Mouse (Mus musculus) embryonic facial prominence, embryonic 14.5 days (tissue): ENCODE measurements around the gene Rspo1. TPM values are rescaled to one million over a fixed set of nuclear protein-coding genes. Genes with fewer than 3 reads are reported as not detected.

Experiments
- ATAC-seq: fragments of 200-750 bp; cut with Nextera tagmentation; 2 replicates; pipeline ENCODE4 v1.8.0; 2017; ENCODE audit warnings: low read depth, moderate number of reproducible peaks, moderate TSS enrichment
- DNase-seq: peaks from one replicate; pipeline ENCODE4 v3.0.0-alpha.2; 2015; ENCODE audit warnings: low spot score
- H3K27ac ChIP-seq: fragments of 300-500 bp; sonication (generic); replicated peaks from 2 replicates; pipeline ENCODE4 v1.5.1; 2014; ENCODE audit warnings: low read depth, mild to moderate bottlenecking, low read length, moderate library complexity
- H3K27me3 ChIP-seq: fragments of 300-500 bp; sonication (generic); replicated peaks from 2 replicates; pipeline ENCODE4 v1.6.1; 2014; ENCODE audit warnings: low read length; ENCODE audit not compliant: control insufficient read depth, insufficient read depth
- H3K36me3 ChIP-seq: fragments of 300-500 bp; sonication (generic); 2 replicates; pipeline ENCODE4 v1.6.1; 2014; ENCODE audit warnings: low read length, mixed read lengths; ENCODE audit not compliant: control insufficient read depth, insufficient read depth
- H3K4me1 ChIP-seq: fragments of 300-500 bp; sonication (generic); 2 replicates; pipeline ENCODE4 v1.6.1; 2014; ENCODE audit warnings: antibody characterized with exemption, low read length; ENCODE audit not compliant: control insufficient read depth, insufficient read depth
- H3K4me2 ChIP-seq: fragments of 300-500 bp; sonication (generic); 2 replicates; pipeline ENCODE4 v1.6.1; 2014; ENCODE audit warnings: low read depth, mild to moderate bottlenecking, low read length, moderate library complexity, mixed read lengths
- H3K4me3 ChIP-seq: fragments of 300-500 bp; sonication (generic); 2 replicates; pipeline ENCODE4 v1.5.1; 2014; ENCODE audit warnings: low read depth, mild to moderate bottlenecking, low read length
- H3K9ac ChIP-seq: fragments of 300-500 bp; sonication (generic); 2 replicates; pipeline ENCODE4 v1.6.1; 2014; ENCODE audit warnings: low read depth, mild to moderate bottlenecking, low read length, moderate library complexity, mixed read lengths
- H3K9me3 ChIP-seq: fragments of 300-500 bp; sonication (generic); 2 replicates; pipeline ENCODE4 v1.6.1; 2016; ENCODE audit warnings: low read length; ENCODE audit not compliant: control insufficient read depth
- WGBS: fragments of 180-500 bp; shearing (Covaris S2); extraction: QIAGEN DNeasy Blood & Tissue Kit; methylation state at CpG from one replicate; pipeline ENCODE4 v1.1.7; 2014; 5-methylcytosine and 5-hydroxymethylcytosine counted together
- polyA plus RNA-seq: library from polyadenylated mRNA; unstranded; fragments of >200 nt; fragmentation: Nextera tagmentation; extraction: Ambion mirVana; gene quantifications from 2 replicates; pipeline ENCODE4 v1.2.1, GENCODE M21; 2014

The Rspo1 gene
- polyA plus RNA-seq, 1 experiment from 2014 or later = 10.0 TPM

DNA sequence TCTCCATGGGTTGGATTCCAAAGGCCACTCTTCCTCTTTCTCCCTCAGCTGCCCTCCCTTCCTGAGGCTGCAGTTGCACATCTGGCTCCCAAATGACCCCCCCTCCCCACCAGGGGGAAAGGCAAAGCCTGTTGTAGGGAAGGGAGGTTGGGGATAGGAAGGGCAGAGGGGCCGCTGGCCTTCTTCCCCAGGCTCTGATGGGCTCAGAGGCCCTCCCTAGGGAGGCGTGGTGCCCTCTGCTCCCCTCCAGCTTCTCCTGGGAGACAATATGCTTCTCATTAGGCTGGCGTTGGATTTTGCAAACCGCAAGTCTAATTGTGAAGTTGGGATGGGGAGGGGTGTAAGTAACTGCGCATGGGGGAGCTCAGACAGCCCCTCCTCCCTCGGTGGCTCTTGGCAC is 17.5 kb upstream of the Rspo1 start:
- Histone ChIP-seq H3K36me3 (no peaks in the 10 kb centered on the region), H3K4me2 (peak overlapping the region; percentile 14; the same call in 1 of the 2 replicates), H3K9ac (0 out of 2 replicates have a peak overlapping the region, but pooled peaks have one; percentile 17), H3K4me1 (peaks cover 43% of the 10 kb centered on the region), H3K9me3 (no peaks in the 10 kb centered on the region), H3K27me3 (peaks cover 3% of the 10 kb centered on the region; the same call in 1 of the 2 replicates), H3K27ac (peak overlapping the region; percentile 35), H3K4me3 (no peak overlapping the region)
- 14% methylated on average over 6 of the region's 6 CpGs for WGBS
- ATAC-seq (no peak; the same call in 1 of the 2 replicates), DNase-seq (peak; percentile 72)

DNA sequence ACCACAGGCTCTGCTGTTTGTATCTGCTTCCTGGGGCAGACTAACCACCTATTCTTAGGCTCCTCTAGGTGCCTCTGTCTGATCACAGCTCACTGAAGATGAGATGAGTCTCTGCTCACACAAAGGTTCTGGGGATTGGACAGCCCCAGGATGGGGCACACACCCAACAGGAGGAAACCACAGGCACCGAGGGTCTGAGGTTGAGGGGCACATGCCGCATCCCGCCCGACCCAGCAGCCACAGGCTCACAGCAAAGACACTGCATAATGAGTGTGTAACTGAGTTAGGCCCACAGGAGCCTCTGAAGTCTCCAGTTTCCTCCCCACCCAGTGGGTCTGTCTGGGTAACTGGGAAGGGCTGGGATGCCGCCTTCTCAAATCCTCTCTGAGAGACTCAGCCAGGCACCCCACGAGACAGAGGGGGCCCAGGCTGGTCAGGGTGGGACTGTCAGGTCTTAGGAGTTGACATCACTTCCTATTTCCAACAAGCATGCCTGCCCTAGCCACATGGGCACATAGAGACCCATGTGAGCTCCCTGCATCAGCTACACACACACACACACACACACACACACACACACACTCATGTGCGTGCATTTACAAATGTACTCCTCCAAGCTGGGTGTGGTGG is 16.9 kb upstream of the Rspo1 start:
- Histone ChIP-seq H3K27me3 (peaks cover 7% of the 10 kb centered on the region; the same call in 1 of the 2 replicates), H3K27ac (peak overlapping the region; percentile 35)
- DNase-seq = peak; percentile 50

DNA sequence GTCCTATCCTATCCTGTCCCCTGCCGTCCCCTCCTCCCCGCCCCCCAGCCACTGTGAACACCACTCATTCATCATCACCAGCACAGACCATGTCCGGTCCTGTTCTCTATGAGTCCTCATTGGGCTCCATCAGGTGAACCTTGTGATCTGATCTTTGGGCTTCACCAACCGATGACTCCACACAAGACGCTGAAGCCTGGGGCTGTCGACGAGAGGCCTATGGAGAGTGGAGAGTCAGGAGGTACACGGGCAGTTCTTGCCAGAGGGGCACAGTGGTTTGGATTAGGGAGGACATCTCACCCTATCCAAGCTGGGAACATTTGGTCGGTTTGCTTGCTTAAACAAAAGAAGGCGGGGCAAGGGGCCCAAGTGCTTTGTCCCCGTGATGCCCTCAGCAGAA is 16.0 kb upstream of the Rspo1 start:
- ATAC-seq (no peak), DNase-seq (no peak)
- Histone ChIP-seq H3K9ac (no peak overlapping the region), H3K4me2 (no peak overlapping the region), H3K9me3 (no peaks in the 10 kb centered on the region), H3K4me1 (peaks cover 43% of the 10 kb centered on the region), H3K36me3 (no peaks in the 10 kb centered on the region), H3K27me3 (peaks cover 7% of the 10 kb centered on the region; the same call in 1 of the 2 replicates), H3K27ac (no peak overlapping the region), H3K4me3 (no peak overlapping the region)
- WGBS = 67% methylated on average over 11 of the region's 11 CpGs

More for the DNA sequence above, 16.9 kb upstream of the Rspo1 start:
- H3K4me3 ChIP-seq = no peak overlapping the region
- H3K9ac ChIP-seq = 0 out of 2 replicates have a peak overlapping the region, but pooled peaks have one; percentile 17
- H3K9me3 ChIP-seq = no peaks in the 10 kb centered on the region
- H3K36me3 ChIP-seq = no peaks in the 10 kb centered on the region
- H3K4me1 ChIP-seq = peaks cover 43% of the 10 kb centered on the region
- ATAC-seq = peak; percentile 62; the same call in 1 of the 2 replicates
- 33% methylated on average over 7 of the region's 7 CpGs for WGBS
- H3K4me2 ChIP-seq = peak overlapping the region; percentile 14; the same call in 1 of the 2 replicates

- H3K36me3 ChIP-seq = no peaks in the 10 kb centered on the region
- ATAC-seq (no peak), DNase-seq (no peak)
- no peak overlapping the region for H3K4me2 ChIP-seq
- H3K4me1 ChIP-seq = peaks cover 43% of the 10 kb centered on the region
- peaks cover 7% of the 10 kb centered on the region; the same call in 1 of the 2 replicates for H3K27me3 ChIP-seq
- WGBS = 31% methylated on average over 5 of the region's 5 CpGs
- H3K9ac ChIP-seq = no peak overlapping the region
- H3K9me3 ChIP-seq = no peaks in the 10 kb centered on the region
- H3K4me3 ChIP-seq = no peak overlapping the region
- no peak overlapping the region for H3K27ac ChIP-seq
These were observed 15.6 kb upstream of the Rspo1 start for GRCm38 (mm10) chr4:124970677-124971076.

DNA sequence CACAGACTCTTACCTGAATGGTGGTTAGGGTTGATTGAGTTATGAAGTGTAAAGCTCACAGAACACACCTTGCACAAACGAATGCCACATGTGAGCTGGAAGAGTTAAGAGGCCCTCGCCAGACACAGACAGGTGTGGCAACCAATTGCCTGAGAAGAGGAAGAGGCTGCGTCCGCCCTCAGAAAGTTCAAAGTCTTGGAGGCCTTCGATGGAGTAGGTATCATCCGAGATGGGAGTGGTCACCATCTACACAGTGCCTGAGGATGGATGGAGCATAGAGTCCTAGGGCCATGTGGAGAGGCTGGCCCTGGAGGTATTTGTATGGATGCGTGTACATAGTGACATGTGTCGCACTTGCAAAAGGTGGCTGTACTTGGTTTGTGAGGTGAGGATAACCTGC is 15.1 kb upstream of the Rspo1 start:
- no peaks in the 10 kb centered on the region for H3K9me3 ChIP-seq
- 70% methylated on average over 8 of the region's 8 CpGs for WGBS
- H3K4me3 ChIP-seq = no peak overlapping the region
- DNase-seq (no peak), ATAC-seq (no peak)
- H3K27ac ChIP-seq = no peak overlapping the region
- no peak overlapping the region for H3K4me2 ChIP-seq
- peaks cover 43% of the 10 kb centered on the region for H3K4me1 ChIP-seq
- H3K36me3 ChIP-seq = no peaks in the 10 kb centered on the region
- peaks cover 7% of the 10 kb centered on the region; the same call in 1 of the 2 replicates for H3K27me3 ChIP-seq
- H3K9ac ChIP-seq = no peak overlapping the region

DNA sequence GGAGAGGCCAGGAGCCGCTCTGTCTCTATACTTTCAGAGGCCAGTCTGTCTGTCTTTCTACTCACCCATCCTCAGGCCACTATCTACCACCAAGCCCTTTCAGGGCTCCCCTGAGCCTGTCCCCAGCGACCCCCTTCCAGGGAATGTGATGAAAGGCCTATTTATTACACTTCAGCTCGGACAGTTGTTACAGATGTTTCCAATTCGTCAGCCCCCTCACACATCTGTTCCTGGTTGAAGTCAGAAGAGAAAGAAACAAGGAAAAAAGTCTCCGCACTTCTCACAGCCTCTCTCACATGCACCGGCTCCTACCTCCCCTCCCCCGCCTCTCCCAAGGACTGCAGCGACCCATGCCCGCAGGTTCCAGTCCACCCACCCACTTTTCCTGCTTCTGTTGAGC is 13.9 kb upstream of the Rspo1 start:
- peaks cover 43% of the 10 kb centered on the region for H3K4me1 ChIP-seq
- no peak overlapping the region for H3K27ac ChIP-seq
- peak; percentile 4; the same call in 1 of the 2 replicates for ATAC-seq
- 0 out of 2 replicates have a peak, but pooled peaks cover 7% of the 10 kb centered on the region for H3K27me3 ChIP-seq
- DNase-seq = peak; percentile 75
- H3K4me3 ChIP-seq = no peak overlapping the region
- no peaks in the 10 kb centered on the region for H3K9me3 ChIP-seq
- H3K9ac ChIP-seq = no peak overlapping the region
- WGBS = 12% methylated on average over 9 of the region's 9 CpGs
- no peaks in the 10 kb centered on the region for H3K36me3 ChIP-seq
- H3K4me2 ChIP-seq = no peak overlapping the region

DNA sequence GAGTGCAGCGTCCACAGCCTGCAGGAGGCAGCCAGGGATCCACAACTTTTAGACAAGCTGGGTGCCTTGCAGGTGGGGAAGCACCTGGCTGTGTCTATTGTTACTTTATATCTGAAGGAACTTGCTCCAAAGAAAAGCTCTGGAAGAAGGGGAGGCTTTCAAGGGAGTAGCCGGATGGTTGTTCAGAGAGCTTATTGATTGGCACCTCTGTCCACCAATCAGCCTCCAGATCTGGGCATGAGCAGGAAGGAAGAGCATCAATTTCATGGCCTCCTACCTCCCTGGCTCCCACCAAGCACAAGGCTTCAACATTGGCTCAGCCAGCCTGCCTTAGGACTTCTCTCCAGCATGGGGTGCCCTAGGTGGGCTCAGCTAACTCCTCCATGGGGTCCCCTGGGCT is 12.9 kb upstream of the Rspo1 start:
- no peaks in the 10 kb centered on the region for H3K36me3 ChIP-seq
- no peak overlapping the region for H3K4me3 ChIP-seq
- DNase-seq (peak; percentile 61), ATAC-seq (no peak)
- no peak overlapping the region for H3K4me2 ChIP-seq
- no peak overlapping the region for H3K27ac ChIP-seq
- no peaks in the 10 kb centered on the region for H3K9me3 ChIP-seq
- 70% methylated on average over 2 of the region's 2 CpGs for WGBS
- peaks cover 42% of the 10 kb centered on the region for H3K4me1 ChIP-seq
- H3K27me3 ChIP-seq = 0 out of 2 replicates have a peak, but pooled peaks cover 7% of the 10 kb centered on the region
- no peak overlapping the region for H3K9ac ChIP-seq

GRCm38 (mm10) chr4:124978201-124978600 is 8.0 kb upstream of the Rspo1 start:
- 26% methylated on average over 5 of the region's 5 CpGs for WGBS
- H3K4me3 ChIP-seq = no peak overlapping the region
- H3K9ac ChIP-seq = no peak overlapping the region
- no peaks in the 10 kb centered on the region for H3K36me3 ChIP-seq
- DNase-seq (no peak), ATAC-seq (no peak)
- H3K4me2 ChIP-seq = no peak overlapping the region
- no peaks in the 10 kb centered on the region for H3K9me3 ChIP-seq
- no peak overlapping the region for H3K27ac ChIP-seq
- peaks cover 20% of the 10 kb centered on the region for H3K27me3 ChIP-seq
- peaks cover 4% of the 10 kb centered on the region; the same call in 1 of the 2 replicates for H3K4me1 ChIP-seq
